Mouse (Mus musculus): ENCODE results near the gene Derl3.

DNA sequence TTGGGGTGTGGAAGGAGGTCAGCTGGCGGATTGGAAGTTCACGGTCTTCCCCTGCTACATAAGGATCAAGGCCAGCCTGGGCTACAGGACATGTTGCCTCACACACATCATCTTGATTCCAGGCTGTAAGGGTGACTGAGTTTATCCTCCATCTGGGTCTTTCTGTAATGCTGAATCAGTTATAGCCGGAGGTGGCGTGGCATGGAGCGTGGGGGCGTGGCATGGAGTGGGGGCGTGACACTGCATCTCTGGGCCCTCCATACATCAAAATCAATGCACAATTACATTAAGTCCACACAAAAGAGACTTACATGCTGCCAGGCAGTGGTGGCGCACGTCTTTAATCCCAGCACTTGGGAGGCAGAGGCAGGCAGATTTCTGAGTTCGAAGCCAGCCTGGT lies 12.9 kb upstream of the Derl3 start:
- no peak for TF ChIP-seq CTCF (IDR thresholded peaks at IDR 0.05; ENCODE audit: low read depth)
- TF ChIP-seq EP300 (IDR thresholded peaks at IDR 0.05; ENCODE audit: low read depth) = no peak
